Mouse (Mus musculus) cerebellum, adult 2 months (tissue): ENCODE data around the gene Tbca. TPM values are rescaled to one million over a fixed set of nuclear protein-coding genes. Genes with fewer than 3 reads are reported as not detected.

ENCODE experiments used
- DNase-seq, 2 experiments: peaks; one replicate each; pipeline ENCODE4 v3.0.0; 2021
- H3K27ac ChIP-seq: fragments of 200-500 bp; 2 replicates; pipeline ENCODE4 v1.5.1; 2012; ENCODE audit warnings: low read length, control low read depth, inconsistent platforms; ENCODE audit not compliant: insufficient read depth
- H3K27me3 ChIP-seq: fragments of 200-500 bp; 2 replicates; pipeline ENCODE4 v1.6.1; 2012; ENCODE audit warnings: inconsistent platforms, mild to moderate bottlenecking, low read length, moderate library complexity; ENCODE audit not compliant: control insufficient read depth, insufficient read depth
- H3K4me1 ChIP-seq: fragments of 200-500 bp; 2 replicates; pipeline ENCODE4 v1.6.1; 2011; ENCODE audit warnings: low read length; ENCODE audit not compliant: control insufficient read depth, insufficient read depth
- H3K4me3 ChIP-seq: fragments of 200-500 bp; replicated peaks from 2 replicates; pipeline ENCODE3; 2011; ENCODE audit warnings: mild to moderate bottlenecking, low read depth, low read length, control low read depth; ENCODE audit not compliant: insufficient read depth
- CTCF ChIP-seq: fragments of 200-500 bp; IDR thresholded peaks from 2 replicates; pipeline ENCODE4 v1.5.1; 2011; ENCODE audit warnings: low read depth, mild to moderate bottlenecking, control low read depth, low read length, moderate library complexity, borderline replicate concordance; ENCODE audit not compliant: insufficient read depth
- POLR2A ChIP-seq: fragments of 200-500 bp; IDR thresholded peaks from 2 replicates; pipeline ENCODE4 v1.6.1; 2011; ENCODE audit warnings: low read length, control low read depth, borderline replicate concordance; ENCODE audit not compliant: insufficient read depth
- WGBS: fragments of 180-500 bp; shearing (Covaris S2); methylation state at CpG from one replicate; pipeline ENCODE4 v1.1.7; 2018; 5-methylcytosine and 5-hydroxymethylcytosine counted together
- polyA plus RNA-seq: library from polyadenylated mRNA; depleted of rRNA; stranded (reverse); fragments of >200 nt; gene quantifications from 2 replicates; pipeline ENCODE4 v1.2.3, GENCODE M21; 2012

Tbca gene
- polyA plus RNA-seq, 1 experiment: 276 TPM

- H3K4me1 ChIP-seq: no peaks in the 10 kb centered on the region
- 73% methylated on average over 8 of the region's 8 CpGs for WGBS
- no peak overlapping the region for H3K4me3 ChIP-seq
- no peak for DNase-seq
- no peak for TF ChIP-seq CTCF
- no peaks in the 10 kb centered on the region for H3K27me3 ChIP-seq
- no peak overlapping the region for H3K27ac ChIP-seq
Observed at GRCm38 (mm10) chr13:94859256-94859655, 70.5 kb downstream of the Tbca start.

GRCm38 (mm10) chr13:94862491-94863230 lies 74.0 kb downstream of the Tbca start:
- DNase-seq: no peak
- Histone ChIP-seq H3K4me1 (no peaks in the 10 kb centered on the region), H3K27me3 (no peaks in the 10 kb centered on the region; the same call in 1 of the 2 replicates), H3K27ac (no peak overlapping the region), H3K4me3 (no peak overlapping the region)
- 71% methylated on average over 5 of the region's 5 CpGs for WGBS
- TF ChIP-seq CTCF (no peak), POLR2A (no peak)

- H3K27me3 ChIP-seq: peaks cover 18% of the 10 kb centered on the region
- H3K27ac ChIP-seq: no peak overlapping the region
- no peaks in the 10 kb centered on the region for H3K4me1 ChIP-seq
- TF ChIP-seq POLR2A (no peak), CTCF (no peak)
- no peak for DNase-seq
- H3K4me3 ChIP-seq: no peak overlapping the region
- WGBS: 36% methylated on average over 2 of the region's 2 CpGs
Observed at GRCm38 (mm10) chr13:94866906-94867305, 78.2 kb downstream of the Tbca start.

- Histone ChIP-seq H3K27ac (no peak overlapping the region), H3K4me1 (no peaks in the 10 kb centered on the region), H3K27me3 (peaks cover 21% of the 10 kb centered on the region), H3K4me3 (no peak overlapping the region)
- DNase-seq: no peak
- TF ChIP-seq CTCF (no peak), POLR2A (no peak)
- WGBS: 55% methylated on average over 4 of the region's 4 CpGs
Observed at GRCm38 (mm10) chr13:94867772-94868171, 79.1 kb downstream of the Tbca start.

GRCm38 (mm10) chr13:94868478-94868950 lies 79.8 kb downstream of the Tbca start:
- no peaks in the 10 kb centered on the region for H3K4me1 ChIP-seq
- DNase-seq: peak in 1 of 2 experiments; percentile 22

GRCm38 (mm10) chr13:94869541-94869940 lies 80.8 kb downstream of the Tbca start:
- TF ChIP-seq POLR2A: no peak
- no peak for TF ChIP-seq CTCF
- 7% methylated on average over 8 of the region's 8 CpGs for WGBS
- Histone ChIP-seq H3K27me3 (peaks cover 23% of the 10 kb centered on the region), H3K4me1 (no peaks in the 10 kb centered on the region; the same call in 1 of the 2 replicates), H3K27ac (no peak overlapping the region), H3K4me3 (no peak overlapping the region)
- peak in 1 of 2 experiments; percentile 18 for DNase-seq

More at GRCm38 (mm10) chr13:94868478-94868950, 79.8 kb downstream of the Tbca start:
- no peak overlapping the region for H3K4me3 ChIP-seq
- peaks cover 21% of the 10 kb centered on the region for H3K27me3 ChIP-seq
- 3% methylated on average over 34 of the region's 35 CpGs for WGBS
- TF ChIP-seq CTCF: no peak
- H3K27ac ChIP-seq: no peak overlapping the region

- no peak overlapping the region for H3K4me3 ChIP-seq
- WGBS: 9% methylated on average over 9 of the region's 9 CpGs
- peak in 1 of 2 experiments; percentile 16 for DNase-seq
- TF ChIP-seq POLR2A: no peak
- H3K27me3 ChIP-seq: peaks cover 26% of the 10 kb centered on the region
- no peaks in the 10 kb centered on the region; the same call in 1 of the 2 replicates for H3K4me1 ChIP-seq
- H3K27ac ChIP-seq: no peak overlapping the region
Observed at GRCm38 (mm10) chr13:94870071-94870460, 81.4 kb downstream of the Tbca start.

GRCm38 (mm10) chr13:94870461-94871186 lies 81.9 kb downstream of the Tbca start:
- Histone ChIP-seq H3K27me3 (peaks cover 27% of the 10 kb centered on the region), H3K27ac (no peak overlapping the region), H3K4me1 (no peaks in the 10 kb centered on the region; the same call in 1 of the 2 replicates), H3K4me3 (no peak overlapping the region)
- DNase-seq: peak in 1 of 2 experiments; percentile 23
- WGBS: 2% methylated on average over 21 of the region's 21 CpGs
- TF ChIP-seq CTCF: no peak
- TF ChIP-seq POLR2A: no peak
